Comparison of ENCODE assay signal across 28 mouse cellular contexts in the genomic region with DNA sequence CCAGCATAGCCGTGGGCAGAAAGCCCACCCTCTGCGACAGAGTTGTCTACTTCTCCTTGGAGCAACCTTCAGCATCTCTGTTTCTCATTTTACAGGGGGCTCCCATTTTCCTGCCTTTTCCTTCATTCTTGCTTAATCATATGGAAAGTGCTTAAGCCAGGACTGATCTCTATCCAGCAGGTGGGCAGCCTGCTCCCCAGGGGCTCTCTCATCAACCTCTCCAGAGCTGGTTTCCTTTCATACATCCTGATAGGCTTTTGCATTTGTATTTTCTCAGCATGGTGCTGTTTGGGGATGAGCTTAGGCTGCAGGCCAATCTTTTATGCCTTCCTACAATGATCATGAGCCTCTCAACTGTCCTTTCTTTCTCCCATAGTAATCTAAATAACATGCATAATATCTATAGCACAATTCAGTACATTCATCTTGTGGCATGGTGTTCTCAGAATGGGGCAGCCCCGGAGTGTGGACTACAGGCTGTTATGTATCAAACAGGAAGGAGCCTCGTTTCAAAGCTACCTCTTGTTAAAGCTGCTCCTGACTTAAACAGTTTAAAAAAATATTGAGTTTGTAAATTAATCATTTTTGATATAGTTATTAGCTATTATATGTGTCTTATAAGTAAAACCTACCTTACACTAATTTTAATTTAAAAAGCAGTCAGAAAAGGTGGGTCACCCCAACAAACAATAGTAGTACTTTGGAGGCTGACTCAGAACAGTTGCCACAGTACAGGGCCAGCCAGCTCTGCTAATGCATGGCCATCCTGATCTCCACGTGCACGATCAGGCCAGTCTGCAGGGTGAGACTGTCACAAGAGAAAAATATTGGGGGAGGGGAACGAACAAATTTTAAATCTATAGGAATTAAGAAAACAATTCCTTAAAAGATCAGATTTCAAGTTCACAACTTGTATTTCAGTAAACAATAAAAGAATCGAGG.
A peak's percentile ranks its signal among the peaks of the same experiment; 100 is the strongest.
DNase-seq lines count a peak whose midpoint lies in the region; ATAC-seq and TF ChIP-seq lines count a peak whose summit lies in the region.
"Had no signal": no experiment of that assay in that cellular context is flagged by ENCODE, and none has a peak within 500 bp of the region (broad histone marks: within the 10 kb centered on the region; RNA-seq: fewer than 3 reads in every experiment).

No protein-coding gene starts in this region.

- no peak overlapping the region for H3K4me3 ChIP-seq in forebrain, embryonic 12.5 days (replicated peaks)
- no peak overlapping the region for H3K4me3 ChIP-seq in forebrain, embryonic 15.5 days
- H3K4me3 ChIP-seq in hindbrain, embryonic 16.5 days (ENCODE audit: low read length), result no peak overlapping the region
- no peak overlapping the region for H3K4me3 ChIP-seq in hindbrain, embryonic 14.5 days (replicated peaks; ENCODE audit: low read length)
- H3K4me3 ChIP-seq in ES-E14 (ENCODE audit: insufficient read depth in 1 of 2, low read depth in 1 of 2, low read length in 2 of 2, poor library complexity in 1 of 2, severe bottlenecking in 1 of 2), result no peak overlapping the region
- no peak overlapping the region for H3K4me3 ChIP-seq in intestine, embryonic 16.5 days (ENCODE audit: low read length)
- H3K4me3 ChIP-seq: embryonic facial prominence, embryonic 12.5 days; hindbrain, embryonic 10.5 days; layer of hippocampus, adult 2 months; liver, embryonic 12.5 days; neural tube, embryonic 15.5 days; stomach, embryonic 15.5 days had no signal

- WGBS in forebrain, embryonic 12.5 days, result 33% methylated on average over 8 of the region's 8 CpGs
- WGBS in forebrain, embryonic 15.5 days, result 34% methylated on average over 8 of the region's 8 CpGs
- 41% methylated on average over 8 of the region's 8 CpGs for WGBS in hindbrain, embryonic 16.5 days
- WGBS in hindbrain, embryonic 14.5 days, result 42% methylated on average over 8 of the region's 8 CpGs
- WGBS in intestine, embryonic 16.5 days, result 57% methylated on average over 8 of the region's 8 CpGs

- no peak for DNase-seq in hindbrain, embryonic 14.5 days (ENCODE audit: low spot score)
- DNase-seq in ES-E14 (ENCODE audit: low read depth, low spot score), result peak; percentile 20
- peak; percentile 61 for DNase-seq in mesoderm, embryonic 11.5 days (ENCODE audit: low read depth, low spot score)
- DNase-seq in spleen, postnatal 14 days (ENCODE audit: low spot score in 2 of 2), result no peak
- DNase-seq: adrenal gland, adult 8-10 months; cerebellum, adult 11 months; cerebellum, adult 9-11 months; embryo, embryonic 11 days; gastrocnemius, postnatal 14 days; heart, postnatal 14 days; kidney, adult 2 months; kidney, postnatal 36 days; left cerebral cortex, postnatal 4 days; liver, postnatal 0 days; lung, postnatal 36 days; retina, postnatal 1 day; right cerebral cortex, postnatal 14 days had no signal

- ATAC-seq in forebrain, embryonic 12.5 days (ENCODE audit: low FRiP score), result peak; percentile 44; the same call in 1 of the 2 replicates
- no peak for ATAC-seq in forebrain, embryonic 15.5 days (replicated peaks)
- 0 out of 2 replicates have a peak, but pooled peaks have one; percentile 27 for ATAC-seq in hindbrain, embryonic 16.5 days
- no peak for ATAC-seq in hindbrain, embryonic 14.5 days (ENCODE audit: low FRiP score)
- ATAC-seq in intestine, embryonic 16.5 days, result no peak
- ATAC-seq: activated CD4-positive, CD25-positive, alpha-beta regulatory T cell, adult 4 months; liver, embryonic 12.5 days; liver, postnatal 0 days had no signal

- H3K36me3 ChIP-seq in forebrain, embryonic 12.5 days (replicated peaks), result no peaks in the 10 kb centered on the region
- H3K36me3 ChIP-seq in forebrain, embryonic 15.5 days, result no peaks in the 10 kb centered on the region
- no peaks in the 10 kb centered on the region for H3K36me3 ChIP-seq in hindbrain, embryonic 16.5 days (ENCODE audit: control insufficient read depth, insufficient read depth, low read length)
- H3K36me3 ChIP-seq in hindbrain, embryonic 14.5 days (replicated peaks; ENCODE audit: control insufficient read depth, insufficient read depth), result no peaks in the 10 kb centered on the region
- H3K36me3 ChIP-seq in ES-E14 (ENCODE audit: control insufficient read depth, insufficient read depth, low read length, poor library complexity, severe bottlenecking), result no peaks in the 10 kb centered on the region
- no peaks in the 10 kb centered on the region for H3K36me3 ChIP-seq in intestine, embryonic 16.5 days (ENCODE audit: control insufficient read depth, insufficient read depth, low read length)
- H3K36me3 ChIP-seq: embryonic facial prominence, embryonic 12.5 days; hindbrain, embryonic 10.5 days; liver, embryonic 12.5 days; neural tube, embryonic 15.5 days; stomach, embryonic 15.5 days had no signal

- H3K9ac ChIP-seq in forebrain, embryonic 12.5 days, result no peak overlapping the region
- no peak overlapping the region for H3K9ac ChIP-seq in forebrain, embryonic 15.5 days (replicated peaks)
- H3K9ac ChIP-seq in hindbrain, embryonic 16.5 days (ENCODE audit: low read depth, low read length), result no peak overlapping the region
- no peak overlapping the region for H3K9ac ChIP-seq in hindbrain, embryonic 14.5 days
- no peak overlapping the region for H3K9ac ChIP-seq in ES-E14 (ENCODE audit: insufficient read depth, low read depth, low read length, poor library complexity, severe bottlenecking)
- H3K9ac ChIP-seq in intestine, embryonic 16.5 days (ENCODE audit: low read depth, low read length), result no peak overlapping the region
- H3K9ac ChIP-seq: embryonic facial prominence, embryonic 12.5 days; liver, embryonic 12.5 days; liver, postnatal 0 days; neural tube, embryonic 15.5 days; stomach, embryonic 15.5 days had no signal

- H3K27ac ChIP-seq in forebrain, embryonic 12.5 days, result no peak overlapping the region
- H3K27ac ChIP-seq in forebrain, embryonic 15.5 days (replicated peaks), result no peak overlapping the region
- H3K27ac ChIP-seq in hindbrain, embryonic 16.5 days (ENCODE audit: low read depth, low read length), result no peak overlapping the region
- H3K27ac ChIP-seq in hindbrain, embryonic 14.5 days, result no peak overlapping the region
- H3K27ac ChIP-seq in ES-E14 (ENCODE audit: insufficient read depth, low read depth, low read length, poor library complexity, severe bottlenecking), result no peak overlapping the region
- H3K27ac ChIP-seq in intestine, embryonic 16.5 days (ENCODE audit: low read length), result no peak overlapping the region
- H3K27ac ChIP-seq: embryonic facial prominence, embryonic 12.5 days; hindbrain, embryonic 10.5 days; layer of hippocampus, adult 2 months; liver, embryonic 12.5 days; neural tube, embryonic 15.5 days; stomach, embryonic 15.5 days had no signal

- in situ Hi-C loops in ES-E14 (cut with MboI; ENCODE audit: low sequenced_read_pairs in 2 of 2, unreplicated experiment in 2 of 2), result no loop called here

- no peaks in the 10 kb centered on the region for H3K27me3 ChIP-seq in forebrain, embryonic 12.5 days
- H3K27me3 ChIP-seq in forebrain, embryonic 15.5 days, result no peaks in the 10 kb centered on the region
- no peaks in the 10 kb centered on the region for H3K27me3 ChIP-seq in hindbrain, embryonic 16.5 days (replicated peaks; ENCODE audit: control insufficient read depth, insufficient read depth, low read length)
- no peaks in the 10 kb centered on the region for H3K27me3 ChIP-seq in hindbrain, embryonic 14.5 days (ENCODE audit: control insufficient read depth, insufficient read depth, low read length)
- H3K27me3 ChIP-seq in intestine, embryonic 16.5 days (replicated peaks; ENCODE audit: control insufficient read depth, insufficient read depth, low read length), result no peaks in the 10 kb centered on the region
- H3K27me3 ChIP-seq: embryonic facial prominence, embryonic 12.5 days; liver, embryonic 12.5 days; neural tube, embryonic 15.5 days; stomach, embryonic 15.5 days had no signal

- H3K9me3 ChIP-seq in forebrain, embryonic 12.5 days, result no peaks in the 10 kb centered on the region
- H3K9me3 ChIP-seq in forebrain, embryonic 15.5 days, result no peaks in the 10 kb centered on the region
- H3K9me3 ChIP-seq in hindbrain, embryonic 16.5 days (ENCODE audit: control insufficient read depth, low read length), result no peaks in the 10 kb centered on the region
- no peaks in the 10 kb centered on the region for H3K9me3 ChIP-seq in hindbrain, embryonic 14.5 days (ENCODE audit: control insufficient read depth, low read length)
- H3K9me3 ChIP-seq in ES-E14 (ENCODE audit: control insufficient read depth, insufficient read depth, low read depth, low read length), result no peaks in the 10 kb centered on the region
- H3K9me3 ChIP-seq in intestine, embryonic 16.5 days (ENCODE audit: control insufficient read depth, low read length), result no peaks in the 10 kb centered on the region
- H3K9me3 ChIP-seq: embryonic facial prominence, embryonic 12.5 days; hindbrain, embryonic 10.5 days; liver, embryonic 12.5 days; neural tube, embryonic 15.5 days; stomach, embryonic 15.5 days had no signal

- H3K4me2 ChIP-seq in forebrain, embryonic 12.5 days, result no peak overlapping the region
- H3K4me2 ChIP-seq in forebrain, embryonic 15.5 days (replicated peaks), result no peak overlapping the region
- H3K4me2 ChIP-seq in hindbrain, embryonic 16.5 days (ENCODE audit: low read length), result no peak overlapping the region
- H3K4me2 ChIP-seq in hindbrain, embryonic 14.5 days (replicated peaks), result no peak overlapping the region
- H3K4me2 ChIP-seq in intestine, embryonic 16.5 days (ENCODE audit: low read depth, low read length), result no peak overlapping the region
- H3K4me2 ChIP-seq: embryonic facial prominence, embryonic 12.5 days; liver, embryonic 12.5 days; neural tube, embryonic 15.5 days; stomach, embryonic 15.5 days had no signal

- H3K4me1 ChIP-seq in forebrain, embryonic 12.5 days, result 0 out of 2 replicates have a peak, but pooled peaks cover 6% of the 10 kb centered on the region
- H3K4me1 ChIP-seq in forebrain, embryonic 15.5 days, result no peaks in the 10 kb centered on the region
- no peaks in the 10 kb centered on the region for H3K4me1 ChIP-seq in hindbrain, embryonic 16.5 days (ENCODE audit: control insufficient read depth, insufficient read depth, low read depth, low read length)
- no peaks in the 10 kb centered on the region for H3K4me1 ChIP-seq in hindbrain, embryonic 14.5 days (replicated peaks; ENCODE audit: control insufficient read depth, insufficient read depth, low read length)
- H3K4me1 ChIP-seq in ES-E14 (ENCODE audit: control insufficient read depth in 2 of 2, insufficient read depth in 2 of 2, low read length in 2 of 2, poor library complexity in 1 of 2), result no peaks in the 10 kb centered on the region
- H3K4me1 ChIP-seq in intestine, embryonic 16.5 days (ENCODE audit: control insufficient read depth, insufficient read depth, low read length), result no peaks in the 10 kb centered on the region
- H3K4me1 ChIP-seq: embryonic facial prominence, embryonic 12.5 days; liver, embryonic 12.5 days; neural tube, embryonic 15.5 days; stomach, embryonic 15.5 days had no signal

TF ChIP-seq in ES-E14, 5 proteins besides CTCF, POLR2A, EP300 and RAD21:
- TF ChIP-seq ZNF384 (IDR thresholded peaks at IDR 0.05; ENCODE audit: low read depth, low read length) (no peak), HCFC1 (IDR thresholded peaks at IDR 0.05; ENCODE audit: borderline replicate concordance, insufficient read depth, low read length) (no peak), CHD2 (IDR thresholded peaks at IDR 0.05; ENCODE audit: low read depth, low read length) (no peak), MAFK (IDR thresholded peaks at IDR 0.05; ENCODE audit: insufficient read depth, low read depth, low read length) (no peak), ZC3H11A (IDR thresholded peaks at IDR 0.05; ENCODE audit: borderline replicate concordance, low read depth, low read length) (no peak)
TF ChIP-seq in ES-E14: peak in this region for 0.

Comparison
In these comparisons a context has a peak if more than half of its experiments do, and no peak if none do; other contexts are left out.
1. ATAC-seq: peak in forebrain, embryonic 12.5 days (single experiment) and hindbrain, embryonic 16.5 days (single experiment); none in forebrain, embryonic 15.5 days (single experiment), hindbrain, embryonic 14.5 days (single experiment) and intestine, embryonic 16.5 days (single experiment).
2. DNase-seq: peak in ES-E14 (single experiment) and mesoderm, embryonic 11.5 days (single experiment); none in hindbrain, embryonic 14.5 days (single experiment) and spleen, postnatal 14 days (0 of 2).